Mouse (Mus musculus) erythroblast, embryonic 14.5 days (primary cell): Measurements from ENCODE around the gene Arfgef3.

Experiments
- GATA1 ChIP-seq: IDR thresholded peaks from 2 replicates; pipeline ENCODE4 v1.6.1; 2012; ENCODE audit warnings: low read length, inconsistent platforms, mixed read lengths
- TAL1 ChIP-seq: IDR thresholded peaks from 3 replicates; pipeline ENCODE4 v1.6.1; 2012; ENCODE audit warnings: low read length, inconsistent platforms, mixed read lengths

- TF ChIP-seq GATA1: no peak
- TF ChIP-seq TAL1: no peak
Observed at GRCm38 (mm10) chr10:18709836-18710235, 33.9 kb downstream of the Arfgef3 start.
